Mouse (Mus musculus) heart, embryonic 14.5 days (tissue): ENCODE results near the gene Ubtd1. TPM values are rescaled to one million over a fixed set of nuclear protein-coding genes. Genes with fewer than 3 reads are reported as not detected.

Source experiments
- ATAC-seq: fragments of 200-750 bp; cut with Nextera tagmentation; 2 replicates; pipeline ENCODE4 v1.8.0; 2017; ENCODE audit warnings: low read depth, moderate TSS enrichment; ENCODE audit not compliant: insufficient number of reproducible peaks, insufficient read depth, low FRiP score
- H3K27ac ChIP-seq, 2 experiments: fragments of 200-500 bp in 1 of 2; fragments of 300-500 bp in 1 of 2; sonication (generic) in 1 of 2; replicated peaks in 1 of 2; 2 replicates each; pipeline ENCODE4 v1.5.1; 2012 to 2014; ENCODE audit warnings: low read depth in 2 of 2, low read length in 2 of 2, control low read depth in 1 of 2, mild to moderate bottlenecking in 1 of 2, mixed read lengths in 1 of 2; ENCODE audit not compliant: control insufficient read depth in 1 of 2, insufficient read depth in 1 of 2
- H3K27me3 ChIP-seq: fragments of 300-500 bp; sonication (generic); 2 replicates; pipeline ENCODE4 v1.6.1; 2014; ENCODE audit warnings: mild to moderate bottlenecking, low read length, control low read depth; ENCODE audit not compliant: control insufficient read depth, insufficient read depth
- H3K36me3 ChIP-seq: fragments of 300-500 bp; sonication (generic); 2 replicates; pipeline ENCODE4 v1.6.1; 2014; ENCODE audit warnings: mild to moderate bottlenecking, control low read depth, low read length, mixed read lengths; ENCODE audit not compliant: control insufficient read depth, insufficient read depth
- H3K4me1 ChIP-seq, 2 experiments: fragments of 200-500 bp in 1 of 2; fragments of 300-500 bp in 1 of 2; sonication (generic) in 1 of 2; 2 replicates each; pipeline ENCODE4 v1.6.1; 2012 to 2014; ENCODE audit warnings: low read length in 2 of 2, control low read depth in 1 of 2, mixed read lengths in 1 of 2; ENCODE audit not compliant: control insufficient read depth in 2 of 2, insufficient read depth in 2 of 2
- H3K4me2 ChIP-seq: fragments of 300-500 bp; sonication (generic); 2 replicates; pipeline ENCODE4 v1.6.1; 2014; ENCODE audit warnings: mild to moderate bottlenecking, low read length
- H3K4me3 ChIP-seq, 2 experiments: fragments of 200-500 bp in 1 of 2; fragments of 300-500 bp in 1 of 2; sonication (generic) in 1 of 2; 2 replicates each; pipeline ENCODE4 v1.5.1; 2012 to 2014; ENCODE audit warnings: low read length in 2 of 2, mild to moderate bottlenecking in 2 of 2, control low read depth in 1 of 2, low read depth in 1 of 2, moderate library complexity in 1 of 2; ENCODE audit not compliant: control insufficient read depth in 1 of 2, insufficient read depth in 1 of 2
- H3K9ac ChIP-seq: fragments of 300-500 bp; sonication (generic); 2 replicates; pipeline ENCODE4 v1.6.1; 2014; ENCODE audit warnings: mild to moderate bottlenecking, low read length
- H3K9me3 ChIP-seq: fragments of 300-500 bp; sonication (generic); 2 replicates; pipeline ENCODE4 v1.6.1; 2016; ENCODE audit warnings: low read length, control low read depth; ENCODE audit not compliant: control insufficient read depth
- WGBS: fragments of 180-500 bp; shearing (Covaris S2); extraction: QIAGEN DNeasy Blood & Tissue Kit; methylation state at CpG from one replicate; pipeline ENCODE4 v1.1.7; 2014; 5-methylcytosine and 5-hydroxymethylcytosine counted together
- polyA plus RNA-seq: library from polyadenylated mRNA; unstranded; fragments of >200 nt; fragmentation: Nextera tagmentation; extraction: Ambion mirVana; gene quantifications from 2 replicates; pipeline ENCODE4 v1.2.1, GENCODE M21; 2014

The Ubtd1 gene
- polyA plus RNA-seq, 1 experiment from 2014 or later, result 13.2 TPM

DNA sequence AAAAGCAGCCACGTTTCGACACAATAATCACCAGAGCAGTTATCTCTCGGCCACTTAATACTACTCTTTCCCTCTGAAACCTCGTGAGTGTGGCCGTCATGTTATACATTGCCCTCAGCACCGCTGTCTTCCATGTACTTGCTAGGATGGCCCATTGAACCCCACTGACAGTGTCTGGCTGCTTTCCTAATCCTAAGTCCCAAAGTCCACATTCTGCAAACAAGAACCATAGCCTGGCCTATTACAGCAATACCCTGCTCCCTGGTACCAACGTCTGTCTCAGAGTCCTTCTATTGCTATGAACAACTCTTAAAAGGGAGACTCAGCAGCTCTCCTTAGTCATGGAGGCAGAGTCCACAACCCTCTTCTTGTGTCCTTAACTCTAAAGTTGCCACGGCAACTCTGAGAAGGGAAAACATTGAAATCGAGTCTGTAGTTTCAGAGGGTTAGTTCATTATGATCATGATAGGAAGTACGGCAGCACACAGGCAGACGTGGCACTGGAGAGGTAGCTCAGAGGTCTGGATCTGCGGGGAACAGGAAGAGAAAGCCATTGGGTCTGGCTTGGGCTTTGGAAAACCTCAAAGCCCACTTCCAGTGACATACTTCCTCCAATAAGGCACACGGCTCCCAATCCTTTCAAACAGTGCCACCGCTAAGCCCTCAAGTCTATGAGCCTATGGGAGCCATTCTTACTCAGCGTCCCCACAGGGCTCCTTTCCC, 90.5 kb downstream of the Ubtd1 start:
- Histone ChIP-seq H3K9me3 (no peaks in the 10 kb centered on the region), H3K4me2 (no peak overlapping the region), H3K9ac (no peak overlapping the region), H3K4me3 (no peak overlapping the region), H3K27me3 (no peaks in the 10 kb centered on the region), H3K36me3 (peaks cover 10% of the 10 kb centered on the region; the same call in 1 of the 2 replicates), H3K4me1 (peaks cover 3 to 5% of the 10 kb centered on the region in 2 experiments; a peak in 2 of 4 replicates), H3K27ac (no peak overlapping the region)
- ATAC-seq, result no peak
- 66% methylated on average over 15 of the region's 15 CpGs for WGBS

DNA sequence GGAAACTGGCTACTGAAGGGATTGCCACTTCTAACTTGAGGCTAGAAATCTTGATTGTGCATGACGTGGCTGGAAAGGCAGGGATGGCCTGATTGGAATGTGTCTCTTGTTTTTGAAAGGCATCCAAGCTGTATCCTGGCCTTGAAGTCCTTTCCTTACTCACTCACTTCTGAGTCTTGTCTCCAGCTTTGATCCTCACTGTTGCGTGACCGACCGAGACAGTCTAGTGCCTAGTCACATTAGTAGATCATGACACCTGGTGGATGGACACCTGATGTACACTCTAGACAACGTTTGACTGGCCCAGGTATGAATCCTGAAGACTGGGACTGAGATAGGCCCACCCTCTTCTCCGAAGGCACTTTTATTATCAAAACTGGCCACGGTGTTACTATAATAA, 91.2 kb downstream of the Ubtd1 start:
- Histone ChIP-seq H3K4me1 (peaks cover 3 to 5% of the 10 kb centered on the region in 2 experiments; a peak in 2 of 4 replicates), H3K27me3 (no peaks in the 10 kb centered on the region), H3K27ac (no peak overlapping the region), H3K9me3 (no peaks in the 10 kb centered on the region), H3K4me3 (no peak overlapping the region), H3K9ac (no peak overlapping the region), H3K36me3 (peaks cover 10% of the 10 kb centered on the region; the same call in 1 of the 2 replicates), H3K4me2 (no peak overlapping the region)
- no peak for ATAC-seq
- 58% methylated on average over 7 of the region's 7 CpGs for WGBS

DNA sequence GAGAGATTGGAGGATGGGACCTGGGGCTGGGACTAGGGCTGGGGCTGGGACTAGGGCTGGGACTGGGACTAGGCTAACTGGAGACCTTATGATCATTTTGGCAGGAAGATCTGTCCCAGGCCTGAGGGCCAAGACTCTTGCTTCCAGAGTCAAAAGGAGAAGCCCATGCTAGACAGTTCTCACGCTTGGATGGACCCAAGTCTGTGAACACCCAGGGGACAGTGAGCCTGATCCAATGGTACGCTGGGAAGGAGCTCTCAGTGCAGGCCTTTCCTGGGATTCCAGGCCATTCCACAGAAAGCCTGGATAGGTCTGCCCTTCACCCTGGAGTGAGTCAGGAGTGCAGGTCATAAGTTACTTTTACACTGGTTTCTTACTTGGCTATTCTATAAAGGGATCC, 93.5 kb downstream of the Ubtd1 start:
- H3K9me3 ChIP-seq, result no peaks in the 10 kb centered on the region
- ATAC-seq, result no peak
- H3K27me3 ChIP-seq, result no peaks in the 10 kb centered on the region
- H3K9ac ChIP-seq, result no peak overlapping the region
- H3K4me3 ChIP-seq, result no peak overlapping the region
- WGBS, result 85% methylated on average over 2 of the region's 2 CpGs
- no peaks in the 10 kb centered on the region for H3K4me1 ChIP-seq
- H3K27ac ChIP-seq, result no peak overlapping the region
- H3K4me2 ChIP-seq, result no peak overlapping the region
- H3K36me3 ChIP-seq, result peaks cover 10% of the 10 kb centered on the region; the same call in 1 of the 2 replicates

DNA sequence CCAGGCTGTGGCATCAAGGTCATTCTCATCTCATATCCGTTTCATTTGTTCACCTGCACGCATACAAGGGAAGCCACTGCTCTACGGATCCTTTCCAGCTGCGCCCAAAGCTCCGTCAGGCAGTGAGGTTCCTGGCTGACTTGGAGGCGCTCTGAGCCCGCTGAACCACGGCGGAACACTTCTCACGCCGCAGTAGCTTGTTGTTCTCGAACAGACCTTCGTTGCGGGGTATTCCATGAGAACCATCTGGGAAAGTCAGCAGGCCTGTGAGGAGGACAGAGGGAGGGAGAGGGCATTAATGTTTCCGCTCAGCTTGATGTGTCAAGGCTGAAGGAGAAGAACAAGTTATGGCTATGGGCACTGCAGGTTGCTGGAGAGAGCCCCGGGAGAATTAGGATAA, 94.4 kb downstream of the Ubtd1 start:
- Histone ChIP-seq H3K4me3 (no peak overlapping the region), H3K9me3 (no peaks in the 10 kb centered on the region), H3K27ac (no peak overlapping the region), H3K4me2 (no peak overlapping the region), H3K4me1 (no peaks in the 10 kb centered on the region), H3K27me3 (no peaks in the 10 kb centered on the region), H3K36me3 (peaks cover 10% of the 10 kb centered on the region; the same call in 1 of the 2 replicates), H3K9ac (no peak overlapping the region)
- ATAC-seq, result no peak
- 88% methylated on average over 16 of the region's 16 CpGs for WGBS

DNA sequence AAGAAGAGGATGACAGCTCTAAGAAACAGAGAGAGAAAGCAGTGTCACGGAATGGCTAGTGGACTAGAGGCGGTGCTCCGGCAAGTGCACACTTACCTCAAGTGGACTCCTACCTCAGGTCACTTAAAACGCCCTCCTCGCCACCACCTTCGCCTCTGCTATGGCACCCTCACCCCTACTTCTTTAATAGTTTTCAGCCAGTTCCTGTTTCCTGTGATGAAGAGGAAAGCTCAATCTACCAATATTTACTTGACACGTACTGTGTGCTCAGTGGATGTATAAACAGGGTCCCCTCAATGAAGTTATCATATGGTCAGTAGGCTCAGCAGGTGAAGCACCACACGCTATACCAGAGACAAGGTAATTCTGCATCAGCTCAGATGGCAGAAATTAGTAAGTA, 97.0 kb downstream of the Ubtd1 start:
- H3K4me3 ChIP-seq, result no peak overlapping the region
- WGBS, result 90% methylated on average over 8 of the region's 8 CpGs

DNA sequence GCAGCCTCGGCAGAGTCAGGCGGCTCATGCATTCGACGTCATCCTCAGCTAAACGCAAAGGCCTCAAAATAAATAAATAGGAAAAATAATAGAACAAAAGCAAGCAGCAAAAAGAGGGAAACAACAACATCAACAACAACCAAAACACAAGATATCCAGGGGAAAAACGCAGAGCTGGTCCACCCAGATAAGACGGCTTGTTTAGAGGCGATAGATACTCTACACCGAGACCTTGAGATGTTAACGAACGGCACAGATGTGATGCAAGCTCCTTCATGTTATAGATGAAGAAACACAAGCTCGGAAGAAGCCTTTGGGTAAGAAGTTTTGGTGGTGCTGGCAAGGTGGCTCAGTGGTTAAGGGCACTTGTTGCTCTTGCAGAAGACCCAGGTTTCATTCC, 97.4 kb downstream of the Ubtd1 start:
- Histone ChIP-seq H3K27me3 (no peaks in the 10 kb centered on the region), H3K4me3 (no peak overlapping the region), H3K36me3 (peaks cover 10% of the 10 kb centered on the region; the same call in 1 of the 2 replicates), H3K27ac (no peak overlapping the region), H3K9ac (no peak overlapping the region), H3K9me3 (no peaks in the 10 kb centered on the region), H3K4me1 (no peaks in the 10 kb centered on the region), H3K4me2 (no peak overlapping the region)
- 91% methylated on average over 12 of the region's 12 CpGs for WGBS
- no peak for ATAC-seq

More for the DNA sequence above, 97.0 kb downstream of the Ubtd1 start:
- no peak overlapping the region for H3K4me2 ChIP-seq
- no peaks in the 10 kb centered on the region for H3K9me3 ChIP-seq
- no peak overlapping the region for H3K27ac ChIP-seq
- no peak for ATAC-seq
- no peaks in the 10 kb centered on the region for H3K4me1 ChIP-seq
- H3K27me3 ChIP-seq, result no peaks in the 10 kb centered on the region
- peaks cover 10% of the 10 kb centered on the region; the same call in 1 of the 2 replicates for H3K36me3 ChIP-seq
- no peak overlapping the region for H3K9ac ChIP-seq

DNA sequence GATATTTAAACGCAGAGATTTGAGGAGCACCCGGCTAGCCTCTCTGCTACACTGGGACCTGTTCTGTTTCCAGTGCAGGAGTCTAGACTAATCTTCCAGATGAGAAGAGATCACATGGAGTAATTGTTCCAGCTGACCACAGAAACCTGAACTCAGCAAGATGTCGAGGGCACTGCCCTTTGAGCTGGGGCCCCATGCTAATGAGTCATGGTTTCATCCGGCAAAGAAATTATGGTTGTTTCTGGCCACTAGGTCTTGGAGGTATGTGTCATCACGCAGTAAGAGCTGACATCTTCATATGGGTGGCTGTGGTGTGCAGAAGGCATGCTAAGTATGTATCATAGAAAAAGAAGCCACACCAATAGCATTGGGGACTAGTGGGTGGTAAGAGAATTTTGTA, 98.4 kb downstream of the Ubtd1 start:
- H3K36me3 ChIP-seq, result peaks cover 10% of the 10 kb centered on the region; the same call in 1 of the 2 replicates
- H3K27ac ChIP-seq, result no peak overlapping the region
- H3K27me3 ChIP-seq, result no peaks in the 10 kb centered on the region
- H3K4me1 ChIP-seq, result no peaks in the 10 kb centered on the region
- H3K4me2 ChIP-seq, result no peak overlapping the region
- no peak for ATAC-seq
- WGBS, result 74% methylated on average over 5 of the region's 5 CpGs
- H3K4me3 ChIP-seq, result no peak overlapping the region
- H3K9ac ChIP-seq, result no peak overlapping the region
- no peaks in the 10 kb centered on the region for H3K9me3 ChIP-seq

DNA sequence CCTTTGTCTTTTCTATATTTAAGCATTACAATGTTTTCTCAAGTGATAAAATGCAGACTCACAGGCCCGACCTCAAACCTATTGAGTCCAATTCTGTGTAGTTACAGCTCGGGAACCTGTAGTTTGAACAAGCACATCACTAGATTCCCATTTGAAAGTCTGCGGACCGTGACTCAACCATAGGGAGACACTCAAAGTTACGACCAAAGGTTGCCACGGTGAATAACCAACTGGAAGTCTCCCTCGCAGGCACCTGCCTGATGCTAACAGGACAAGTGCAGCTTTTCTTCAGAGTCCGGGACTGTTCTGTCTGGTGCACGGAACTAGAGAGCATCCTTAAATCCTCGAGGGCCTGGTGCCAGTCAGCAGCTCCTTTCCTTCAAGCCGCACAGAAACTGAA, 98.9 kb downstream of the Ubtd1 start:
- Histone ChIP-seq H3K27ac (no peak overlapping the region), H3K9ac (no peak overlapping the region), H3K4me2 (no peak overlapping the region), H3K27me3 (no peaks in the 10 kb centered on the region), H3K36me3 (peaks cover 8% of the 10 kb centered on the region; the same call in 1 of the 2 replicates), H3K4me1 (peaks cover 0 to under 1% of the 10 kb centered on the region in 2 experiments; a peak in 1 of 4 replicates), H3K9me3 (no peaks in the 10 kb centered on the region), H3K4me3 (no peak overlapping the region)
- WGBS, result 77% methylated on average over 11 of the region's 11 CpGs
- no peak for ATAC-seq
